Mouse (Mus musculus) testis, adult 2 months (tissue): ENCODE results near the gene Ppef2.

Experiments
- CTCF ChIP-seq: fragments of 200-500 bp; IDR thresholded peaks from 2 replicates; pipeline ENCODE4 v1.5.1; 2012; ENCODE audit warnings: low read depth, mild to moderate bottlenecking, inconsistent platforms, low read length, moderate library complexity; ENCODE audit not compliant: control insufficient read depth, insufficient read depth, insufficient replicate concordance
- POLR2A ChIP-seq: fragments of 200-500 bp; IDR thresholded peaks from 2 replicates; pipeline ENCODE4 v1.6.1; 2012; ENCODE audit warnings: low read depth, mild to moderate bottlenecking, inconsistent platforms, low read length, moderate library complexity; ENCODE audit not compliant: control insufficient read depth

GRCm38 (mm10) chr5:92270496-92270895 is 14.4 kb upstream of the Ppef2 start:
- no peak for TF ChIP-seq CTCF
- no peak for TF ChIP-seq POLR2A
